Mouse (Mus musculus): ENCODE measurements at regions not wholly inside any gene's neighbourhood (a gene's known extent, or its start where the extent isn't known, plus 50 kb on each side); places are given as distances from the start of the nearest gene placed in this dataset.

- Histone ChIP-seq H3K4me2 (no peak overlapping the region), H3K27ac (ENCODE audit: poor library complexity, severe bottlenecking) (no peak overlapping the region), H3K9me3 (replicated peaks) (no peaks in the 10 kb centered on the region), H3K27me3 (replicated peaks) (peaks cover 27% of the 10 kb centered on the region), H3K4me1 (replicated peaks) (peaks cover 28% of the 10 kb centered on the region), H3K36me3 (no peaks in the 10 kb centered on the region), H3K4me3 (no peak overlapping the region), H3K9ac (no peak overlapping the region)
- 50% methylated on average over 11 of the region's 11 CpGs for WGBS
- peak; percentile 29 for ATAC-seq (ENCODE audit: insufficient number of reproducible peaks, low FRiP score)
These were observed 128.1 kb upstream of the Runx1 start for GRCm38 (mm10) chr16:92953936-92954654.

- Histone ChIP-seq H3K4me3 (no peak overlapping the region), H3K4me2 (no peak overlapping the region), H3K27me3 (replicated peaks) (peaks cover 31% of the 10 kb centered on the region), H3K4me1 (replicated peaks) (peaks cover 28% of the 10 kb centered on the region), H3K36me3 (no peaks in the 10 kb centered on the region), H3K27ac (ENCODE audit: poor library complexity, severe bottlenecking) (no peak overlapping the region), H3K9ac (no peak overlapping the region), H3K9me3 (replicated peaks) (no peaks in the 10 kb centered on the region)
- no peak for ATAC-seq (ENCODE audit: insufficient number of reproducible peaks, low FRiP score)
- WGBS: 47% methylated on average over 7 of the region's 7 CpGs
These were observed 126.6 kb upstream of the Runx1 start for GRCm38 (mm10) chr16:92952336-92953097.

- Histone ChIP-seq H3K9ac (no peak overlapping the region), H3K4me2 (no peak overlapping the region), H3K36me3 (no peaks in the 10 kb centered on the region), H3K4me3 (no peak overlapping the region), H3K27me3 (replicated peaks) (peaks cover 32% of the 10 kb centered on the region), H3K4me1 (replicated peaks) (peaks cover 28% of the 10 kb centered on the region), H3K9me3 (replicated peaks) (no peaks in the 10 kb centered on the region), H3K27ac (ENCODE audit: poor library complexity, severe bottlenecking) (no peak overlapping the region)
- no peak for ATAC-seq (ENCODE audit: insufficient number of reproducible peaks, low FRiP score)
- WGBS: 79% methylated on average over 6 of the region's 6 CpGs
These were observed 125.6 kb upstream of the Runx1 start for GRCm38 (mm10) chr16:92951516-92951915.

GRCm38 (mm10) chr16:92948494-92948893, 122.5 kb upstream of the Runx1 start:
- H3K4me1 ChIP-seq (replicated peaks): peaks cover 10% of the 10 kb centered on the region
- H3K27ac ChIP-seq (ENCODE audit: poor library complexity, severe bottlenecking): no peak overlapping the region
- no peak overlapping the region for H3K4me2 ChIP-seq
- H3K4me3 ChIP-seq: no peak overlapping the region
- peaks cover 47% of the 10 kb centered on the region for H3K27me3 ChIP-seq (replicated peaks)
- no peaks in the 10 kb centered on the region for H3K36me3 ChIP-seq
- H3K9me3 ChIP-seq (replicated peaks): no peaks in the 10 kb centered on the region
- 83% methylated on average over 13 of the region's 13 CpGs for WGBS
- no peak overlapping the region for H3K9ac ChIP-seq
- ATAC-seq (ENCODE audit: insufficient number of reproducible peaks, low FRiP score): no peak

- no peak overlapping the region for H3K4me3 ChIP-seq
- 68% methylated on average over 4 of the region's 4 CpGs for WGBS
- no peak overlapping the region for H3K27ac ChIP-seq (ENCODE audit: poor library complexity, severe bottlenecking)
- no peak overlapping the region for H3K9ac ChIP-seq
- H3K4me1 ChIP-seq (replicated peaks): no peaks in the 10 kb centered on the region
- no peak for ATAC-seq (ENCODE audit: insufficient number of reproducible peaks, low FRiP score)
- no peaks in the 10 kb centered on the region for H3K9me3 ChIP-seq (replicated peaks)
- no peak overlapping the region for H3K4me2 ChIP-seq
- H3K27me3 ChIP-seq (replicated peaks): peaks cover 64% of the 10 kb centered on the region
- no peaks in the 10 kb centered on the region for H3K36me3 ChIP-seq
These were observed 120.6 kb upstream of the Runx1 start for GRCm38 (mm10) chr16:92946554-92946953.

GRCm38 (mm10) chr16:92943901-92944300, 118.0 kb upstream of the Runx1 start:
- peaks cover 83% of the 10 kb centered on the region for H3K27me3 ChIP-seq (replicated peaks)
- H3K9ac ChIP-seq: no peak overlapping the region
- H3K9me3 ChIP-seq (replicated peaks): no peaks in the 10 kb centered on the region
- no peak overlapping the region for H3K4me2 ChIP-seq
- WGBS: 84% methylated on average over 2 of the region's 2 CpGs
- H3K27ac ChIP-seq (ENCODE audit: poor library complexity, severe bottlenecking): no peak overlapping the region
- H3K4me1 ChIP-seq (replicated peaks): no peaks in the 10 kb centered on the region
- no peak for ATAC-seq (ENCODE audit: insufficient number of reproducible peaks, low FRiP score)
- H3K36me3 ChIP-seq: no peaks in the 10 kb centered on the region
- H3K4me3 ChIP-seq: no peak overlapping the region

- ATAC-seq (ENCODE audit: insufficient number of reproducible peaks, low FRiP score): no peak
- Histone ChIP-seq H3K27me3 (replicated peaks) (peaks cover 63% of the 10 kb centered on the region), H3K9ac (no peak overlapping the region), H3K4me2 (no peak overlapping the region), H3K9me3 (replicated peaks) (no peaks in the 10 kb centered on the region), H3K27ac (ENCODE audit: poor library complexity, severe bottlenecking) (no peak overlapping the region), H3K36me3 (no peaks in the 10 kb centered on the region), H3K4me1 (replicated peaks) (no peaks in the 10 kb centered on the region), H3K4me3 (no peak overlapping the region)
- WGBS: 45% methylated on average over 8 of the region's 8 CpGs
These were observed 113.7 kb upstream of the Runx1 start for GRCm38 (mm10) chr16:92939618-92940017.

- WGBS: 80% methylated on average over 2 of the region's 2 CpGs
- no peaks in the 10 kb centered on the region for H3K9me3 ChIP-seq (replicated peaks)
- H3K9ac ChIP-seq: no peak overlapping the region
- no peak overlapping the region for H3K27ac ChIP-seq (ENCODE audit: poor library complexity, severe bottlenecking)
- ATAC-seq (ENCODE audit: insufficient number of reproducible peaks, low FRiP score): no peak
- no peaks in the 10 kb centered on the region for H3K36me3 ChIP-seq
- no peaks in the 10 kb centered on the region for H3K4me1 ChIP-seq (replicated peaks)
- no peak overlapping the region for H3K4me3 ChIP-seq
- H3K4me2 ChIP-seq: no peak overlapping the region
- peaks cover 62% of the 10 kb centered on the region for H3K27me3 ChIP-seq (replicated peaks)
These were observed 110.0 kb upstream of the Runx1 start for GRCm38 (mm10) chr16:92935848-92936535.

- Histone ChIP-seq H3K4me2 (no peak overlapping the region), H3K4me1 (replicated peaks) (no peaks in the 10 kb centered on the region), H3K27me3 (replicated peaks) (peaks cover 79% of the 10 kb centered on the region), H3K9me3 (replicated peaks) (no peaks in the 10 kb centered on the region), H3K9ac (no peak overlapping the region), H3K36me3 (no peaks in the 10 kb centered on the region), H3K27ac (ENCODE audit: poor library complexity, severe bottlenecking) (no peak overlapping the region), H3K4me3 (no peak overlapping the region)
- 70% methylated on average over 4 of the region's 4 CpGs for WGBS
- ATAC-seq (ENCODE audit: insufficient number of reproducible peaks, low FRiP score): no peak
These were observed 104.2 kb upstream of the Runx1 start for GRCm38 (mm10) chr16:92930103-92930502.

GRCm38 (mm10) chr16:92928201-92928600, 102.3 kb upstream of the Runx1 start:
- ATAC-seq (ENCODE audit: insufficient number of reproducible peaks, low FRiP score): no peak
- no peak overlapping the region for H3K4me2 ChIP-seq
- no peak overlapping the region for H3K27ac ChIP-seq (ENCODE audit: poor library complexity, severe bottlenecking)
- H3K9me3 ChIP-seq (replicated peaks): no peaks in the 10 kb centered on the region
- H3K4me1 ChIP-seq (replicated peaks): no peaks in the 10 kb centered on the region
- peaks cover 70% of the 10 kb centered on the region for H3K27me3 ChIP-seq (replicated peaks)
- no peaks in the 10 kb centered on the region for H3K36me3 ChIP-seq
- no peak overlapping the region for H3K9ac ChIP-seq
- 53% methylated on average over 7 of the region's 7 CpGs for WGBS
- H3K4me3 ChIP-seq: no peak overlapping the region

- Histone ChIP-seq H3K9me3 (replicated peaks) (no peaks in the 10 kb centered on the region), H3K27ac (ENCODE audit: poor library complexity, severe bottlenecking) (no peak overlapping the region), H3K4me3 (no peak overlapping the region), H3K4me2 (no peak overlapping the region), H3K27me3 (replicated peaks) (peaks cover 65% of the 10 kb centered on the region), H3K36me3 (no peaks in the 10 kb centered on the region), H3K9ac (no peak overlapping the region), H3K4me1 (replicated peaks) (no peaks in the 10 kb centered on the region)
- 28% methylated on average over 2 of the region's 2 CpGs for WGBS
- ATAC-seq (ENCODE audit: insufficient number of reproducible peaks, low FRiP score): no peak
These were observed 101.7 kb upstream of the Runx1 start for GRCm38 (mm10) chr16:92927662-92928061.

All from heart, embryonic 12.5 days (tissue).